Mouse (Mus musculus): Measurements from ENCODE around the gene Ddx39b.

DNA sequence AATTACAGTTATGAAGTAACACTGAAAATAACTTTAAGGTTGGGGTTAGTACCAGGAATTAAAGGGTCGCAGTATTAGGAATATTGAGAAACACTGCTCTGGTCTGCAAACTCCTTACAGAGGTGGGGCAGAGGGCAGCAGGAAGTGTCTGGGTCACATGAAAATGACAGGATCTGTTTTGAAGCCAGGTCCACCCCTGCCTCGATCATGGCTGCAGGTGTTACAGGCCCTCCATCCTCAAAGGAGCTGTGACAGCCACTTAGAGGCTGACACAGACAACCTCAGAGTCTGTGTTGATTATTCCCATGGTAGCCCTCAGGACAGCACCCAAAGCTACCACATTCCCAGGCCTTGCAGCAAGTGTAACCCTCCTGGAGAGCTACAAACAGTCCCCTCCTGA, 61.7 kb downstream of the Ddx39b start:
- TF ChIP-seq CTCF (conservative IDR thresholded peaks at IDR 0.05 in 1 of 2, IDR thresholded peaks at IDR 0.05 in 1 of 2; ENCODE audit: low read depth in 2 of 2, low read length in 2 of 2) (no peak), MEF2A (IDR thresholded peaks at IDR 0.05; ENCODE audit: borderline replicate concordance, low read depth, low read length) (no peak), NELFE (IDR thresholded peaks at IDR 0.05; ENCODE audit: low read depth, low read length) (no peak), MAFK (IDR thresholded peaks at IDR 0.05; ENCODE audit: insufficient replicate concordance, low read length) (no peak)

Measured in CH12.LX (cell line).